9 mouse cellular contexts compared by ENCODE assay signal in genomic region chr1:86443386-86444172, GRCm38 (mm10). TPM values are rescaled to one million over a fixed set of nuclear protein-coding genes. Genes with fewer than 3 reads are reported as not detected.
DNase-seq lines count a peak whose midpoint lies in the region; ATAC-seq and TF ChIP-seq lines count a peak whose summit lies in the region.
"Had no signal": no experiment of that assay in that cellular context is flagged by ENCODE, and none has a peak within 500 bp of the region (broad histone marks: within the 10 kb centered on the region; RNA-seq: fewer than 3 reads in every experiment).

No protein-coding gene starts in this region.

- H3K4me2 ChIP-seq in forebrain, postnatal 0 days (ENCODE audit: low read depth) = peak overlapping the region; percentile 94

- peak overlapping the region; percentile 58 to 71 for H3K4me3 ChIP-seq in MEL (ENCODE audit: control insufficient read depth in 1 of 2, insufficient read depth in 1 of 2, low read depth in 2 of 2, low read length in 2 of 2)
- peak overlapping the region; percentile 44; the same call in 1 of the 2 replicates for H3K4me3 ChIP-seq in forebrain, postnatal 0 days (ENCODE audit: low read depth, low read length)
- peak overlapping the region; percentile 1; the same call in 1 of the 2 replicates for H3K4me3 ChIP-seq in olfactory bulb, adult 2 months (ENCODE audit: insufficient read depth, low read depth, low read length)

- 55% methylated on average over 8 of the region's 8 CpGs for WGBS in forebrain, postnatal 0 days
- WGBS in olfactory bulb, adult 2 months = 46% methylated on average over 8 of the region's 8 CpGs

- H3K36me3 ChIP-seq in MEL (ENCODE audit: control insufficient read depth in 1 of 2, insufficient read depth in 2 of 2, low read length in 2 of 2) = peaks cover 0 to 19% of the 10 kb centered on the region in 2 experiments; a peak in 2 of 4 replicates
- no peaks in the 10 kb centered on the region for H3K36me3 ChIP-seq in forebrain, postnatal 0 days (ENCODE audit: insufficient read depth)

- no peaks in the 10 kb centered on the region for H3K27me3 ChIP-seq in MEL (ENCODE audit: control insufficient read depth in 1 of 2, insufficient read depth in 2 of 2, low read length in 2 of 2)
- H3K27me3 ChIP-seq in forebrain, postnatal 0 days (ENCODE audit: insufficient read depth, low read length) = no peaks in the 10 kb centered on the region

- H3K9me3 ChIP-seq in MEL (replicated peaks; ENCODE audit: insufficient read depth, low read length) = no peaks in the 10 kb centered on the region
- no peaks in the 10 kb centered on the region for H3K9me3 ChIP-seq in forebrain, postnatal 0 days (ENCODE audit: low read length)

- H3K9ac ChIP-seq in MEL (ENCODE audit: control insufficient read depth, low read depth, low read length, poor library complexity, severe bottlenecking) = peak overlapping the region; percentile 92
- H3K9ac ChIP-seq in forebrain, postnatal 0 days = peak overlapping the region; percentile 92

- TF ChIP-seq POLR2A in MEL (IDR thresholded peaks at IDR 0.05; ENCODE audit: control insufficient read depth in 1 of 2, insufficient read depth in 1 of 2, low read depth in 1 of 2, low read length in 2 of 2, poor library complexity in 1 of 2) = no peak
- no peak for TF ChIP-seq POLR2A in olfactory bulb, adult 2 months (IDR thresholded peaks at IDR 0.05; ENCODE audit: insufficient read depth, low read depth, low read length)

- ATAC-seq in forebrain, postnatal 0 days = no peak

- H3K27ac ChIP-seq in MEL (ENCODE audit: control insufficient read depth, low read depth, low read length) = peak overlapping the region; percentile 90
- H3K27ac ChIP-seq in forebrain, postnatal 0 days (ENCODE audit: low read depth, low read length) = peak overlapping the region; percentile 99
- H3K27ac ChIP-seq in olfactory bulb, adult 2 months (ENCODE audit: insufficient read depth, low read depth, low read length) = peak overlapping the region; percentile 99

- TF ChIP-seq CTCF in MEL (IDR thresholded peaks at IDR 0.05 in 2 of 3, conservative IDR thresholded peaks at IDR 0.05 in 1 of 3; ENCODE audit: control insufficient read depth in 1 of 3, insufficient read depth in 1 of 3, low read depth in 2 of 3, low read length in 3 of 3, poor library complexity in 1 of 3, severe bottlenecking in 1 of 3) = no peak
- TF ChIP-seq CTCF in forebrain, postnatal 0 days (IDR thresholded peaks at IDR 0.05; ENCODE audit: low read depth) = no peak
- TF ChIP-seq CTCF in olfactory bulb, adult 2 months (IDR thresholded peaks at IDR 0.05; ENCODE audit: insufficient read depth, low read depth, low read length) = no peak

- peaks cover 11% of the 10 kb centered on the region; the same call in 1 of the 2 replicates for H3K79me2 ChIP-seq in MEL (ENCODE audit: control insufficient read depth, insufficient read depth, low read length, poor library complexity)

- H3K4me1 ChIP-seq in MEL (ENCODE audit: control insufficient read depth in 1 of 2, insufficient read depth in 2 of 2, low read length in 2 of 2) = peaks cover 0 to 21% of the 10 kb centered on the region in 2 experiments; a peak in 2 of 4 replicates
- peaks cover 19% of the 10 kb centered on the region for H3K4me1 ChIP-seq in forebrain, postnatal 0 days (ENCODE audit: insufficient read depth)
- H3K4me1 ChIP-seq in olfactory bulb, adult 2 months (ENCODE audit: control insufficient read depth, insufficient read depth, low read length) = peaks cover 50% of the 10 kb centered on the region

- no peak for TF ChIP-seq EP300 in MEL (IDR thresholded peaks at IDR 0.05; ENCODE audit: low read depth in 1 of 2, low read length in 2 of 2)

- no peak for TF ChIP-seq RAD21 in MEL (IDR thresholded peaks at IDR 0.05; ENCODE audit: low read depth, low read length)

- DNase-seq in gastrocnemius, postnatal 25 days = peak; percentile 32
- no peak for DNase-seq in gastrocnemius, adult 8-10 months (ENCODE audit: low spot score in 2 of 2)
- DNase-seq in MEL (ENCODE audit: low read depth, low spot score) (no peak), liver (peak; percentile 42)
- DNase-seq in forebrain, postnatal 0 days = no peak
- no peak for DNase-seq in frontal cortex, postnatal 36 days (ENCODE audit: low spot score in 2 of 2)
- no peak for DNase-seq in layer of hippocampus, adult 11-12 months (ENCODE audit: low spot score)

TF ChIP-seq in MEL, 35 proteins besides CTCF, POLR2A, EP300 and RAD21:
- TF ChIP-seq TAL1 (IDR thresholded peaks at IDR 0.05; ENCODE audit: low read length) = no peak
- no peak for TF ChIP-seq TCF12 (IDR thresholded peaks at IDR 0.05; ENCODE audit: low read depth, low read length)
- TF ChIP-seq MEF2A (IDR thresholded peaks at IDR 0.05; ENCODE audit: extremely low read depth, insufficient replicate concordance, low read depth, low read length, poor library complexity, severe bottlenecking) = no peak

RNA-seq across cellular contexts. Expression of gene Tex44, which starts 17.4 kb away (rescaled TPM):
- not detected for total RNA-seq in gastrocnemius, postnatal 25 days (2021)
- total RNA-seq in gastrocnemius, adult 8-10 months (2022) = not detected
- not detected in 2 replicates for total RNA-seq in MEL (2012; rRNA removed)
- not detected for polyA plus RNA-seq in MEL (2012; ENCODE audit: insufficient read depth in 1 of 2, insufficient read length in 2 of 2, low read depth in 1 of 2, low replicate concordance in 2 of 2, missing spikeins in 1 of 2)
- 0.29 TPM in 1 of 2 replicates, not detected in the other for total RNA-seq in forebrain, postnatal 0 days (2014; rRNA removed)
- not detected in 2 replicates for polyA plus RNA-seq in forebrain, postnatal 0 days (2015; fragmentation: Nextera tagmentation; extraction: Ambion mirVana)
- not detected in 2 replicates for polyA plus RNA-seq in olfactory bulb, adult 2 months (2012; ENCODE audit: insufficient read depth, insufficient read length, low replicate concordance, missing spikeins)
- total RNA-seq: left cerebral cortex, postnatal 10 days had no signal

RNA-seq across cellular contexts. Expression of gene Nmur1, which starts 17.6 kb away (rescaled TPM):
- not detected for total RNA-seq in gastrocnemius, postnatal 25 days (2021)
- not detected for total RNA-seq in gastrocnemius, adult 8-10 months (2022)
- total RNA-seq in MEL (2012; rRNA removed) = not detected in 2 replicates
- not detected for polyA plus RNA-seq in MEL (2012; ENCODE audit: insufficient read depth in 1 of 2, insufficient read length in 2 of 2, low read depth in 1 of 2, low replicate concordance in 2 of 2, missing spikeins in 1 of 2)
- 0.15 and 0.33 TPM in 2 replicates for total RNA-seq in forebrain, postnatal 0 days (2014; rRNA removed)
- 0.17 and 0.19 TPM in 2 replicates for polyA plus RNA-seq in forebrain, postnatal 0 days (2015; fragmentation: Nextera tagmentation; extraction: Ambion mirVana)
- not detected in 2 replicates for polyA plus RNA-seq in olfactory bulb, adult 2 months (2012; ENCODE audit: insufficient read depth, insufficient read length, low replicate concordance, missing spikeins)

Comparison
In these comparisons a context has a peak if more than half of its experiments do, and no peak if none do; other contexts are left out.
1. DNase-seq: peak in gastrocnemius, postnatal 25 days (single experiment) and liver (single experiment); none in gastrocnemius, adult 8-10 months (0 of 2), MEL (single experiment), forebrain, postnatal 0 days (single experiment), frontal cortex, postnatal 36 days (0 of 2) and layer of hippocampus, adult 11-12 months (single experiment).
2. H3K4me3 ChIP-seq: peak in every context shown above with its lines; median percentile 64 in MEL; 44 in forebrain, postnatal 0 days; 1 in olfactory bulb, adult 2 months.
3. Peak in every context shown above with its lines, with median percentiles within 50 percentile points of each other: H3K27ac ChIP-seq.